Mouse (Mus musculus) heart, embryonic 13.5 days (tissue): ENCODE data around the gene Olfr979. TPM values are rescaled to one million over a fixed set of nuclear protein-coding genes. Genes with fewer than 3 reads are reported as not detected.
"Not testable (repeated sequence)": the region's sequence is repeated elsewhere in the genome, so short reads cannot be mapped to it uniquely, and the experiment has no call there.

Experiments used
- ATAC-seq: fragments of 200-750 bp; cut with Nextera tagmentation; 2 replicates; pipeline ENCODE4 v1.8.0; 2017; ENCODE audit warnings: moderate TSS enrichment; ENCODE audit not compliant: insufficient number of reproducible peaks, low FRiP score, low TSS enrichment; ENCODE audit errors: extremely low read depth
- H3K27ac ChIP-seq: fragments of 300-500 bp; sonication (generic); replicated peaks from 2 replicates; pipeline ENCODE4 v1.5.1; 2015; ENCODE audit warnings: moderate library complexity, mild to moderate bottlenecking, inconsistent platforms
- H3K27me3 ChIP-seq: fragments of 300-500 bp; sonication (generic); replicated peaks from 2 replicates; pipeline ENCODE4 v1.6.1; 2015; ENCODE audit warnings: mild to moderate bottlenecking, inconsistent platforms
- H3K36me3 ChIP-seq: fragments of 300-500 bp; sonication (generic); 2 replicates; pipeline ENCODE4 v1.6.1; 2015; ENCODE audit warnings: mild to moderate bottlenecking, inconsistent platforms
- H3K4me1 ChIP-seq: fragments of 300-500 bp; sonication (generic); 2 replicates; pipeline ENCODE4 v1.6.1; 2015; ENCODE audit warnings: inconsistent platforms
- H3K4me2 ChIP-seq: fragments of 300-500 bp; sonication (generic); 2 replicates; pipeline ENCODE4 v1.6.1; 2015; ENCODE audit warnings: inconsistent platforms, mild to moderate bottlenecking, moderate library complexity
- H3K4me3 ChIP-seq: fragments of 300-500 bp; sonication (generic); 2 replicates; pipeline ENCODE4 v1.5.1; 2015; ENCODE audit warnings: moderate library complexity, mild to moderate bottlenecking, inconsistent platforms
- H3K9ac ChIP-seq: fragments of 300-500 bp; sonication (generic); 2 replicates; pipeline ENCODE4 v1.6.1; 2015; ENCODE audit warnings: inconsistent platforms, mild to moderate bottlenecking, moderate library complexity
- H3K9me3 ChIP-seq: fragments of 300-500 bp; sonication (generic); 2 replicates; pipeline ENCODE4 v1.6.1; 2016; ENCODE audit warnings: inconsistent platforms
- WGBS: fragments of 180-500 bp; shearing (Covaris S2); methylation state at CpG from one replicate; pipeline ENCODE4 v1.1.7; 2015; ENCODE audit warnings: mixed read lengths; 5-methylcytosine and 5-hydroxymethylcytosine counted together
- polyA plus RNA-seq: library from polyadenylated mRNA; unstranded; fragments of >200 nt; fragmentation: Nextera tagmentation; extraction: Ambion mirVana; gene quantifications from 2 replicates; pipeline ENCODE4 v1.2.1, GENCODE M21; 2015

Olfr979 gene
- not detected in 2 replicates for polyA plus RNA-seq

- Histone ChIP-seq H3K9ac (no peak within 1 kb of the TSS), H3K27me3 (no peaks in the 10 kb centered on the region), H3K27ac (no peak within 1 kb of the TSS), H3K4me2 (no peak within 1 kb of the TSS), H3K9me3 (no peaks in the 10 kb centered on the region), H3K36me3 (no peaks in the 10 kb centered on the region), H3K4me3 (no peak within 1 kb of the TSS), H3K4me1 (no peaks in the 10 kb centered on the region)
- no peak for ATAC-seq
- WGBS: 82% methylated on average over 1 of the region's 1 CpGs
Observed at GRCm38 (mm10) chr9:40003365-40003764, at the start of gene Olfr979. TSS of gene Olfr979 (minus strand) at chr9:40003465.

GRCm38 (mm10) chr9:40050138-40050537, 46.9 kb upstream of the Olfr979 start:
- 84% methylated on average over 19 of the region's 19 CpGs for whole genome bisulfite sequencing
- no peak overlapping the region for H3K4me2 ChIP-seq
- no peaks in the 10 kb centered on the region for H3K36me3 ChIP-seq
- H3K4me1 ChIP-seq: no peaks in the 10 kb centered on the region
- H3K9ac ChIP-seq: no peak overlapping the region
- H3K9me3 ChIP-seq: no peaks in the 10 kb centered on the region
- no peak overlapping the region for H3K27ac ChIP-seq
- H3K27me3 ChIP-seq: no peaks in the 10 kb centered on the region
- no peak overlapping the region for H3K4me3 ChIP-seq
- ATAC-seq: no peak

- Histone ChIP-seq H3K9me3 (no peaks in the 10 kb centered on the region), H3K4me1 (no peaks in the 10 kb centered on the region), H3K27me3 (no peaks in the 10 kb centered on the region), H3K27ac (no peak within 1 kb of the TSS), H3K4me3 (no peak within 1 kb of the TSS), H3K36me3 (no peaks in the 10 kb centered on the region), H3K4me2 (no peak within 1 kb of the TSS), H3K9ac (no peak within 1 kb of the TSS)
- 64% methylated on average over 2 of the region's 2 CpGs for WGBS
- ATAC-seq: no peak
Observed at GRCm38 (mm10) chr9:40021164-40021563, 17.9 kb upstream of the Olfr979 start, which contains the start of gene Olfr981. TSS of gene Olfr981 (plus strand) at chr9:40021464.

- no peaks in the 10 kb centered on the region for H3K4me1 ChIP-seq
- no peak within 1 kb of the TSS for H3K9ac ChIP-seq
- no peaks in the 10 kb centered on the region for H3K9me3 ChIP-seq
- H3K4me3 ChIP-seq: no peak within 1 kb of the TSS
- no peak within 1 kb of the TSS for H3K4me2 ChIP-seq
- H3K36me3 ChIP-seq: no peaks in the 10 kb centered on the region
- ATAC-seq: no peak
- no peaks in the 10 kb centered on the region for H3K27me3 ChIP-seq
- no peak within 1 kb of the TSS for H3K27ac ChIP-seq
- 43% methylated on average over 1 of the region's 1 CpGs for WGBS
Observed at GRCm38 (mm10) chr9:40009482-40009881, 6.2 kb upstream of the Olfr979 start, which contains the start of gene Olfr980. TSS of gene Olfr980 (minus strand) at chr9:40009582.

GRCm38 (mm10) chr9:39991813-39992212, 11.5 kb downstream of the Olfr979 start, which contains the start of gene Olfr978:
TSS of gene Olfr978 (plus strand) at chr9:39992113.
- Histone ChIP-seq H3K27ac (no peak within 1 kb of the TSS), H3K9ac (no peak within 1 kb of the TSS), H3K4me3 (no peak within 1 kb of the TSS), H3K9me3 (no peaks in the 10 kb centered on the region), H3K27me3 (no peaks in the 10 kb centered on the region), H3K36me3 (no peaks in the 10 kb centered on the region), H3K4me1 (no peaks in the 10 kb centered on the region), H3K4me2 (no peak within 1 kb of the TSS)
- WGBS: 75% methylated on average over 2 of the region's 2 CpGs
- no peak for ATAC-seq

- H3K27ac ChIP-seq, H3K27me3 ChIP-seq, ATAC-seq, H3K4me3 ChIP-seq, H3K36me3 ChIP-seq, H3K9me3 ChIP-seq, H3K4me1 ChIP-seq, H3K9ac ChIP-seq, H3K4me2 ChIP-seq: not testable (repeated sequence)
- 61% methylated on average over 1 of the region's 1 CpGs for WGBS
Observed at GRCm38 (mm10) chr9:39976581-39977145, 26.6 kb downstream of the Olfr979 start.

- ATAC-seq, H3K4me1 ChIP-seq, H3K4me2 ChIP-seq, H3K9ac ChIP-seq, H3K4me3 ChIP-seq, H3K27me3 ChIP-seq, H3K27ac ChIP-seq, H3K36me3 ChIP-seq, H3K9me3 ChIP-seq: not testable (repeated sequence)
- WGBS: 73% methylated on average over 6 of the region's 9 CpGs
Observed at GRCm38 (mm10) chr9:39961033-39961432, 42.2 kb downstream of the Olfr979 start, which contains the start of gene Olfr976. TSS of gene Olfr976 (minus strand) at chr9:39961133.

- WGBS: 48% methylated on average over 1 of the region's 1 CpGs
Observed at GRCm38 (mm10) chr9:39951946-39952345, 51.3 kb downstream of the Olfr979 start, which contains the start of gene Olfr975. TSS of gene Olfr975 (minus strand) at chr9:39952046.

More at GRCm38 (mm10) chr9:39951946-39952345, 51.3 kb downstream of the Olfr979 start, which contains the start of gene Olfr975:
- Histone ChIP-seq H3K9me3 (no peaks in the 10 kb centered on the region), H3K9ac (no peak within 1 kb of the TSS), H3K4me1 (no peaks in the 10 kb centered on the region), H3K4me3 (no peak within 1 kb of the TSS), H3K4me2 (no peak within 1 kb of the TSS), H3K36me3 (no peaks in the 10 kb centered on the region), H3K27me3 (no peaks in the 10 kb centered on the region), H3K27ac (no peak within 1 kb of the TSS)
- no peak for ATAC-seq

Other genes with a start within 250 kb of the Olfr979 start
- gene Olfr968, start 220.2 kb downstream of the Olfr979 start, polyA plus RNA-seq: not detected in 2 replicates
- not detected in 2 replicates for gene Olfr969, start 212.5 kb downstream of the Olfr979 start, polyA plus RNA-seq
- not detected in 2 replicates for gene Olfr970, start 194.6 kb downstream of the Olfr979 start, polyA plus RNA-seq
- not detected in 2 replicates for gene Olfr971, start 166.6 kb downstream of the Olfr979 start, polyA plus RNA-seq
- not detected in 2 replicates for gene Olfr972, start 137.0 kb downstream of the Olfr979 start, polyA plus RNA-seq
- not detected in 2 replicates for gene Olfr229, start 96.1 kb downstream of the Olfr979 start, polyA plus RNA-seq
- not detected in 2 replicates for gene Olfr974, start 66.0 kb downstream of the Olfr979 start, polyA plus RNA-seq
- not detected in 2 replicates for gene Olfr975, start 51.4 kb downstream of the Olfr979 start, polyA plus RNA-seq
- not detected in 2 replicates for gene Olfr976, start 42.3 kb downstream of the Olfr979 start, polyA plus RNA-seq
- not detected in 2 replicates for gene Olfr978, start 11.4 kb downstream of the Olfr979 start, polyA plus RNA-seq
- gene Olfr980, start 6.1 kb upstream of the Olfr979 start, polyA plus RNA-seq: not detected in 2 replicates
- not detected in 2 replicates for gene Olfr981, start 18.0 kb upstream of the Olfr979 start, polyA plus RNA-seq
- gene Olfr982, start 70.4 kb upstream of the Olfr979 start, polyA plus RNA-seq: not detected in 2 replicates
- gene Olfr983, start 90.1 kb upstream of the Olfr979 start, polyA plus RNA-seq: not detected in 2 replicates
- gene Olfr984, start 110.7 kb upstream of the Olfr979 start, polyA plus RNA-seq: not detected in 2 replicates
- gene Olfr985, start 126.7 kb upstream of the Olfr979 start, polyA plus RNA-seq: not detected in 2 replicates
- not detected in 2 replicates for gene Tmem225, start 144.7 kb upstream of the Olfr979 start, polyA plus RNA-seq
- 0.08 TPM in 1 of 2 replicates, not detected in the other for gene Olfr986, start 177.5 kb upstream of the Olfr979 start, polyA plus RNA-seq
- 3.7 and 3.8 TPM in 2 replicates for gene Zfp202, start 188.9 kb upstream of the Olfr979 start, polyA plus RNA-seq